Mouse (Mus musculus) stomach, embryonic 14.5 days (tissue): ENCODE measurements around the gene Tnr. TPM values are rescaled to one million over a fixed set of nuclear protein-coding genes. Genes with fewer than 3 reads are reported as not detected.

Experiments used
- ATAC-seq: fragments of 200-750 bp; cut with Nextera tagmentation; 2 replicates; pipeline ENCODE4 v1.8.0; 2017; ENCODE audit warnings: low read depth, moderate TSS enrichment; ENCODE audit not compliant: insufficient number of reproducible peaks, insufficient read depth, low FRiP score
- H3K27ac ChIP-seq: fragments of 300-500 bp; sonication (generic); 2 replicates; pipeline ENCODE4 v1.5.1; 2014; ENCODE audit warnings: mild to moderate bottlenecking, low read length, moderate library complexity, mixed read lengths
- H3K27me3 ChIP-seq: fragments of 300-500 bp; sonication (generic); 2 replicates; pipeline ENCODE4 v1.6.1; 2014; ENCODE audit warnings: low read length, control low read depth, mixed read lengths; ENCODE audit not compliant: control insufficient read depth, insufficient read depth
- H3K36me3 ChIP-seq: fragments of 300-500 bp; sonication (generic); 2 replicates; pipeline ENCODE4 v1.6.1; 2014; ENCODE audit warnings: mild to moderate bottlenecking, control low read depth, low read length, moderate library complexity, mixed read lengths; ENCODE audit not compliant: control insufficient read depth, insufficient read depth
- H3K4me1 ChIP-seq: fragments of 300-500 bp; sonication (generic); 2 replicates; pipeline ENCODE4 v1.6.1; 2014; ENCODE audit warnings: low read length, control low read depth, mixed read lengths; ENCODE audit not compliant: control insufficient read depth, insufficient read depth
- H3K4me2 ChIP-seq: fragments of 300-500 bp; sonication (generic); replicated peaks from 2 replicates; pipeline ENCODE4 v1.6.1; 2014; ENCODE audit warnings: low read depth, low read length, control low read depth
- H3K4me3 ChIP-seq: fragments of 300-500 bp; sonication (generic); 2 replicates; pipeline ENCODE4 v1.5.1; 2014; ENCODE audit warnings: low read depth, low read length, control low read depth
- H3K9ac ChIP-seq: fragments of 300-500 bp; sonication (generic); replicated peaks from 2 replicates; pipeline ENCODE4 v1.6.1; 2014; ENCODE audit warnings: low read depth, mild to moderate bottlenecking, control low read depth, low read length, moderate library complexity, mixed read lengths
- H3K9me3 ChIP-seq: fragments of 300-500 bp; sonication (generic); 2 replicates; pipeline ENCODE4 v1.6.1; 2016; ENCODE audit warnings: low read depth, low read length, control low read depth; ENCODE audit not compliant: control insufficient read depth
- WGBS: fragments of 180-500 bp; shearing (Covaris S2); extraction: QIAGEN DNeasy Blood & Tissue Kit; methylation state at CpG from one replicate; pipeline ENCODE4 v1.1.7; 2014; 5-methylcytosine and 5-hydroxymethylcytosine counted together
- polyA plus RNA-seq: library from polyadenylated mRNA; unstranded; fragments of >200 nt; fragmentation: Nextera tagmentation; extraction: Ambion mirVana; gene quantifications from 2 replicates; pipeline ENCODE4 v1.2.1, GENCODE M21; 2014

The Tnr gene
- polyA plus RNA-seq, 1 experiment from 2014 or later: 0.61 TPM

DNA sequence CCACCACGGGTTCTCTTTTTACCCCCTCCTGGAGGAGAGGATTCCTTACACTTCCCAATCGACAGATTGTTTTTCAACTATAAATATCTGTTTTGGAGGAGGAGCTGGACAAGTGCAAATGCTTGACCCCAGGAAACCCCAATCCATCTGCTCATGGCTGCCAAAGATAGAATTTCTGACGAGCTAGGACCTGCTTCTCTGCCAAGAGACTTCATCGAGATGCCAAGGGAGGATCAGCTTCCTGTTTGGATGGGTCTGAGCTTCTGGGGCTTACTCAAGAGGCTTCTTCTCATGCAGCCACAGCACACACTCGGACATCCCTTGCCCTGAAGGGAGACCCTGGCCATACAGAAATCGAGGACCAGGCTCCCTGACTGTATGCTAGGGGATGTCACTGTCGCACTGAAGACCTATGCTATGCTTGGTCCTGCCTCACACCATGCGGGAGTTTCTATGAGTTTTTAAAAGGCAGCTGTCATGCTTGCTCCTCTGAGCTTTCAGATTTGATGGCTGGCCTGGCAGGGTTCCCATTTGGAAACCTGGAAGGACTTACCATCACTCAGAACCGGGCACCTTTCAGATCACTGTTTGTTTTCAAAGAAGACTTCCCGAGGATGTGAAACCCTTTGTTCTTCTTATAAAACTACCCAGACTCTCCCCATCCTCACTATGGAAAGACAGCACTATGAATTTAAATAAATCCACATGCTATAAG lies 154.8 kb downstream of the Tnr start:
- Histone ChIP-seq H3K4me3 (no peak overlapping the region), H3K9ac (no peak overlapping the region), H3K4me2 (no peak overlapping the region), H3K9me3 (no peaks in the 10 kb centered on the region), H3K4me1 (no peaks in the 10 kb centered on the region), H3K27me3 (no peaks in the 10 kb centered on the region), H3K36me3 (no peaks in the 10 kb centered on the region), H3K27ac (no peak overlapping the region)
- no peak for ATAC-seq
- 69% methylated on average over 10 of the region's 10 CpGs for WGBS

DNA sequence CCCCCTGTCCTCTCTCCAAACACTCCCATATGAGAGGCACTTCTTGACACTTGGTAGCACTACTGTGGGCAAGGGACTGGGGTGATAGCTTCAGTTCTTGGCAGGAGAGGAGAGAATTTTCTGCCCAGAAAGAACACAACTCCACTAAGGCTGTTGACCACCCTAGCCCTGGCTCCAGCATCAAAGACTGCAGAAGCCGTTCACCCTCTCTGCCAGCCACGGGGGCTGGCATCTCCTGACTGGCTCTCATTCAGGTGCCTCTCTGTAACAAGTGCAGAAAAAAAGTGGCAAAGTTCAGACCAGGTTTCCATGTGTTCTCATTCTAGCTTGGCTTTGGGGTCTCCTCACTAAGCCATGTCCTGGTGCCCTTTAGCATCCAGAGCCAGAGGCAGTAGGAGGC lies 157.7 kb downstream of the Tnr start:
- Histone ChIP-seq H3K27ac (no peak overlapping the region), H3K36me3 (no peaks in the 10 kb centered on the region), H3K4me1 (no peaks in the 10 kb centered on the region), H3K27me3 (no peaks in the 10 kb centered on the region), H3K9me3 (no peaks in the 10 kb centered on the region), H3K4me3 (no peak overlapping the region), H3K9ac (no peak overlapping the region), H3K4me2 (no peak overlapping the region)
- ATAC-seq: no peak
- 83% methylated on average over 2 of the region's 2 CpGs for WGBS

DNA sequence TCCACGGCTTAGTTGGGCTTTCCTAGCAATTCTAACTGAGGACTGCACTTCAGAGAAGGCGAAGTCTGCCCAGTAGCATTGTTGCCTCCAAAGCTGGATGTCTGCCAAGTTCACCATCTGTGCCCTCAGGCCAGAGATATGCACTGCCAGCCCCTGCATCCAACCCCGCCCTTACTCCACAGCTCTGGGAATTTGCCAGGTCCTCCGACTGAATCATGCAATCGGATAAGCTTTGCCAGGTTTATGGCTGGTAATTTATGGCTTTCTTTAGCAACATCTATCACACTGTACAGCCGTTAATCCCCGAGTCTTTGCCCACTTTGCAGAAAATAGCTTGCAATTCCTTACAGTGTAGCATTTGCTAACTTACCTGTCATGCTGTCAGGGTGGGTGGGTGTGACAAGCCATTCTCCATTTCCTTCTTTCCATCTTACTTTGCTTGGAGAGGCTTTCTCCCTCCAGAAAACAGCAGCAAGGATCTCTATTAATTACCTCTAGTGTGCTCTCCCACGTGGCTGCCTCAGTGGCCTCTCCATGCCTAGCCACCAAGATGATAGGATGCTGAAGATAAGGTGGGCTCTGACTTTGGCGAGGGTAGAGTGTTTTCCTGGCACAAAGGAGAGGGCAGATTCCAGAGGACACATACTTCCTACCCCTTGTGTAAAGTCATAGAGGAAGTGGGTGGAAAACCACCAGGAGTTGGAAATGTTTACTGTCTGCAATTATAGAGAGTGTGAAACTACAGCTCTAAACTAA lies 163.1 kb downstream of the Tnr start:
- H3K4me1 ChIP-seq: 0 out of 2 replicates have a peak, but pooled peaks cover 4% of the 10 kb centered on the region
- no peaks in the 10 kb centered on the region for H3K36me3 ChIP-seq
- WGBS: 24% methylated on average over 9 of the region's 9 CpGs
- H3K9me3 ChIP-seq: no peaks in the 10 kb centered on the region
- no peak overlapping the region for H3K27ac ChIP-seq
- ATAC-seq: peak; percentile 80
- H3K27me3 ChIP-seq: no peaks in the 10 kb centered on the region
- 0 out of 2 replicates have a peak overlapping the region, but pooled peaks have one; percentile 2 for H3K4me2 ChIP-seq
- no peak overlapping the region for H3K4me3 ChIP-seq
- H3K9ac ChIP-seq: no peak overlapping the region

DNA sequence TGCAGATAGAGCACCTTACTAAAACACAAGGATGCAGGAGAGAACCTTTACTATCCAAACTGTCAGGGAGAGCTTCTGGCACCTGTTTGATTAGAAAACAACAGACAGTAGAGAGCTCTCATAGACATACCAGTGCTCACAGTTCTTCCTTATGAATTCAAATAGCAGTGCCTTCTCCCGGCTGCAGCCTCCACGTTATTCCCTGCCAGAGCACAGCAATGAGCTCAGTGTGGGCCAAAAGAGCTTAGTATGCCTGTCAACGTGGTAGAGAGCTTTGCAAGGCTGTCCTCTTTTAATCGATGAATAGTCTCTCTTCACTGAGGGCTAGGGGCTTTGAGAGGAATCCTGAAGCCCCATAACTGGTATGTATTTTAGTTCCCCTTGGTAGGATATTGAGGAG lies 173.1 kb downstream of the Tnr start:
- 65% methylated on average over 4 of the region's 4 CpGs for WGBS
- Histone ChIP-seq H3K4me2 (no peak overlapping the region), H3K36me3 (no peaks in the 10 kb centered on the region), H3K27ac (no peak overlapping the region), H3K4me3 (no peak overlapping the region), H3K9ac (no peak overlapping the region), H3K4me1 (no peaks in the 10 kb centered on the region), H3K27me3 (no peaks in the 10 kb centered on the region), H3K9me3 (no peaks in the 10 kb centered on the region)
- no peak for ATAC-seq

DNA sequence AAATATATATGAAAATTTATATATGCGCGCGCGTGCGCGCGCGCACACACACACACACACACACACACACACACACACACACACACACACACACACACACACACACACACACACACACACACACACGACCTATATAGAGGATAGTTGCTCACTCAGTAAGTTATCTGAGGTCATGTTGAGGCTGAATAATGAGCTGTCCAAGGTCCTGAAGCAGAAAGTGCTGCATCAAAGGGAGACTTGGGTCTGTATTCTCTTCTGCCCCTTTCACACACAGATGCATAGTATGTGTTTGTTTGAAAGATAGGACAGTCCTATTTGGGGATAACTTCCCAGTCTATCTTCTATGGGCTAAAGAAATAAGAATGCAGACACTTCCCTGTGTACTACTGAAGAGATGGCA lies 178.5 kb downstream of the Tnr start:
- H3K4me1 ChIP-seq: no peaks in the 10 kb centered on the region
- no peak overlapping the region for H3K4me3 ChIP-seq
- no peaks in the 10 kb centered on the region for H3K36me3 ChIP-seq
- H3K9me3 ChIP-seq: no peaks in the 10 kb centered on the region
- no peak overlapping the region for H3K4me2 ChIP-seq
- no peak overlapping the region for H3K27ac ChIP-seq
- H3K9ac ChIP-seq: no peak overlapping the region
- WGBS: 84% methylated on average over 9 of the region's 9 CpGs
- H3K27me3 ChIP-seq: no peaks in the 10 kb centered on the region
- no peak for ATAC-seq

DNA sequence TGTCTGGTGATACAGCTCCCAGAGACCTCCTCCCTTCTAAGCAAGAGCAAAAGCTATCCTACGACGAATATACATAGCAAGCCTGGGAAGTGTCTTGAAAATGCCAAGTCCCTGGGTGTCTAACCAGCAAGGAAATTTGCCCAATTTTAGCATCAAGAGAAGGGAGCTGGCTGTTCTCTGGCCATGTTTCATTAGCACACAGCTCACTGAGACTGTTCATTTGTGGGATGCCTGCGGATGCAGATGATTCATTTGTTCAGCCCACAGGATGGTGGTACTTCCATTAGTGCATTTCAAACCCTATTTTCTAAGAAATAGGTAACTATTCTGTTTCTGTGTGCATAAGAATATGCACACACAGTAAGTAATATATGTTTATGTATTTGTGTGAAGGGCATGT lies 181.4 kb downstream of the Tnr start:
- Histone ChIP-seq H3K27ac (no peak overlapping the region), H3K9ac (no peak overlapping the region), H3K27me3 (no peaks in the 10 kb centered on the region), H3K36me3 (no peaks in the 10 kb centered on the region), H3K4me2 (no peak overlapping the region), H3K9me3 (no peaks in the 10 kb centered on the region), H3K4me1 (no peaks in the 10 kb centered on the region), H3K4me3 (no peak overlapping the region)
- 84% methylated on average over 3 of the region's 3 CpGs for WGBS
- ATAC-seq: no peak

DNA sequence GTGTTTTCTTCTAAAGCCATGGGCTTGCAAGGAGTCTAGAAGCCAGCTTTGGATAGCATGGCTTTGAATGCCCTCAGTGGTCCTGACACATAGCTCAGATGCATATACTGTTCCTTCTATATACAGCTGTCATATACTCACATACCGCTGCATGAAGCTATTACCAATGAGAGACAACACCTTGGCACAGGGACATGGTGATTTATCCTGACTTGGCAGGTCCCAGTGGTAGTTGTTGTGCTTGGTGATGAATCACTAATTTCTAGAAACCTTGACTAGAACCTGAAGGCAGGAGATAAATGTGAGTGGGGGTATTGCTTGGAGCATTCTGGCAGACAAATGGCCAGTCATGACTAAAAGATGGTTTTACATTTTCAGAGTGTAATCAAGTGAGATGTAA lies 192.7 kb downstream of the Tnr start:
- no peak overlapping the region for H3K4me2 ChIP-seq
- no peaks in the 10 kb centered on the region for H3K36me3 ChIP-seq
- no peak for ATAC-seq
- no peaks in the 10 kb centered on the region for H3K4me1 ChIP-seq
- no peak overlapping the region for H3K27ac ChIP-seq
- no peak overlapping the region for H3K4me3 ChIP-seq
- no peaks in the 10 kb centered on the region for H3K9me3 ChIP-seq
- H3K27me3 ChIP-seq: no peaks in the 10 kb centered on the region
- no peak overlapping the region for H3K9ac ChIP-seq
- WGBS: 82% methylated on average over 1 of the region's 1 CpGs

DNA sequence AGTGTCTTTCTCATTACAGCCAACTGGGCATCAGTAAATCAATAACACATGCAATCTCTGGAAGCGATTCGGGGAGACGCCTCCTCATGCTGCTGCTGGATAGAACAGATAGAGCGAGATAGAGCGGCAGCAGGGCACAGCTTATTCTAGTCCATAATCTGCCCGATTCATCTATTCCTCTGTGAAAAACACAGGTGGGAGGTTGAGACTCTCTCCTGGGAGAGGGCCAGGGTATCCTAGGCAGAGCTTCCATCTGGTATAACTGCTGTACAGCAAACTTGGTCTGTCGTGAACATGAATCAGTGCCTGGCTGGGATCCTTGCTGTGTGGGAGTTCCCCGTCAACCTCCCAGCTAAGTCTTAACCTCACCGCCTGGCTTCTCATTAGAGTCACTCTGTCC lies 193.4 kb downstream of the Tnr start:
- no peaks in the 10 kb centered on the region for H3K9me3 ChIP-seq
- whole genome bisulfite sequencing: 77% methylated on average over 9 of the region's 9 CpGs
- H3K4me2 ChIP-seq: no peak overlapping the region
- H3K36me3 ChIP-seq: no peaks in the 10 kb centered on the region
- no peak for ATAC-seq
- H3K4me3 ChIP-seq: no peak overlapping the region
- H3K27ac ChIP-seq: no peak overlapping the region
- H3K4me1 ChIP-seq: no peaks in the 10 kb centered on the region
- H3K9ac ChIP-seq: no peak overlapping the region
- no peaks in the 10 kb centered on the region for H3K27me3 ChIP-seq
